Mouse (Mus musculus) retina, embryonic 14.5 days (tissue): Measurements from ENCODE around the gene Terf2ip.

Experiments used
- DNase-seq: peaks from one replicate; pipeline ENCODE4 v3.0.0-alpha.2; 2015; ENCODE audit warnings: low spot score

The Terf2ip gene

GRCm38 (mm10) chr8:112010997-112011815 lies at the start of gene Terf2ip, which contains the start of gene Kars:
Terf2ip (plus strand) TSS chr8:112011398.
Kars (minus strand) TSS chr8:112011323.
- DNase-seq, result peak; percentile 97

DNA sequence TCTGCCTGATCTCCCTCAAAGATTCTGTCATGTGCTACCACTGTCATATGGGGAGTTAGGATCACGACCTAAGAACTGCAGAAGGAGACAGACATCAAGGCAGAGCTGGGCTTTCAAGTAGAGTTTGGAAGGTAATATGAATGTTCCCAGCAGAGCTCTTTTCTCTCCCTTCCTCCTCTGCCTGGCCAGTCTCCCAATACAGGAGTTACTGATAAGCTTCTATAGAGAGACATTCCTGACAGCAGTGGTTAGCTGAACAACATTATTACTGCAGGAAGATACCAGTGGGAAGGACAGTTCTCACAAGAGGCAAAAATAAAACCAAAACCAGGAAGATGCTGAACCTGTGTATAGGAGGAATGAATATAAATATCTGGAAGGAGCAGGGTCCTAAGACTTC lies 48.6 kb upstream of the Terf2ip start:
- DNase-seq, result no peak

GRCm38 (mm10) chr8:111963091-111963490 lies 48.1 kb upstream of the Terf2ip start:
- no peak for DNase-seq

- no peak for DNase-seq
Observed at GRCm38 (mm10) chr8:111963546-111963945, 47.7 kb upstream of the Terf2ip start.

DNA sequence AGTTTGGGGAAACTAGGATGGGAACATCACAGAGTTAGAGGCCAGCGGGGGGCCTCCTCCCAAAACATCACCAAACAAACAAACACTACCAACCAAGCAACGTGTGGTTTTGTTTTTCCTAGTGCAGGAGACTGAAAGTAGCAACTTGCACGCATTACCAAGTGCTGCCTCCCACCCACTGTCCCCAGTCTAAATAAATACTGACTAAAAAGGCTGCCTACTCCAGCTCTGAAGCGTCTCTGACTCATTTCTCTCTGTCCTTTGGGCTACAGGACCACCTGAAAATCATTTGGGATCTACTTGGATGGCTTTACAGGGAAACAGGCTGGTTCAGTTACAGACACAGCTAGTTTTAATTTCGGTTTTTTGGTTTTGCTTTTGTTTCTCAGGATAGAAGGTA lies 46.8 kb upstream of the Terf2ip start:
- DNase-seq, result no peak

- DNase-seq, result no peak
Observed at GRCm38 (mm10) chr8:111964849-111965561, 46.2 kb upstream of the Terf2ip start.

GRCm38 (mm10) chr8:111967246-111967870 lies 43.8 kb upstream of the Terf2ip start:
- no peak for DNase-seq

DNA sequence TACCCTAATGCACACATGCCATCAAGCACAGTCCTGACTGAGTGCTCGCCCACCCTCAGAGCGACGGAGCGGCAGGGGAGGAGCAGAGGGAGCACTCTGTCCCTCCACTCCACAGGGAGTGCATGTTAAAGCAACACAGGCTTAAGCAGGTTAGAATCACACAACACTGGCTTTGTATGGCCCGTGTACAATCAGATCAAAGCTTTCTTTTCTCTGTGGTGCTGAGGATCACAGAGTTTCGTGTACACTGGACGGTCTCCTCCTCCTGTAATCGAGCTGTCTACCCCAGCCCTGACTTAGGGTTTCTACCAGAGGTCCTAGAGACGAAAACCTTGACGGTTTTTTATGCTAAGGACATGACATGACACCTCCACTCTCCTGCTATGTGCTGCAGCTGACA lies 42.7 kb upstream of the Terf2ip start:
- DNase-seq, result no peak

- DNase-seq, result no peak
Observed at GRCm38 (mm10) chr8:111968991-111969390, 42.2 kb upstream of the Terf2ip start.

DNA sequence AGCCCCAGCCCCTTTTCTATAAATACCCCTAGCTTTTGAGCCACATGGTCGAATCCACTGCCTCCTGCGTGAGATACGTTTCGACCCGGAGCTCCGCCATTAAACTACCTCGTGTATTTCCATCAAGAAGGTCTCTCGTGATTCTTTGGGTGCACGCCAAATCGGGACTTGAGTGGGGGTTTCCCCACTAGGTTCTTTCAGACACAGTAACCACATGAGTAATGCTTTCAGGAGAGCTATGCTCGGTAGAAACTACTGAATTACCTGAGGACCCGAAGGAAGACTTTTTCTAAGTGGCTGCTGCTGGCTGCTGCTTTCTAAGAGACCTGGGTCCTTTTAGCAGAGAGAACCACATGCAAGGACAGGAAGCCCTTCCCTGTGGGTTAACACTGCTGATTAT lies 37.1 kb upstream of the Terf2ip start:
- DNase-seq, result no peak

- no peak for DNase-seq
Observed at GRCm38 (mm10) chr8:111975706-111976105, 35.5 kb upstream of the Terf2ip start.

DNA sequence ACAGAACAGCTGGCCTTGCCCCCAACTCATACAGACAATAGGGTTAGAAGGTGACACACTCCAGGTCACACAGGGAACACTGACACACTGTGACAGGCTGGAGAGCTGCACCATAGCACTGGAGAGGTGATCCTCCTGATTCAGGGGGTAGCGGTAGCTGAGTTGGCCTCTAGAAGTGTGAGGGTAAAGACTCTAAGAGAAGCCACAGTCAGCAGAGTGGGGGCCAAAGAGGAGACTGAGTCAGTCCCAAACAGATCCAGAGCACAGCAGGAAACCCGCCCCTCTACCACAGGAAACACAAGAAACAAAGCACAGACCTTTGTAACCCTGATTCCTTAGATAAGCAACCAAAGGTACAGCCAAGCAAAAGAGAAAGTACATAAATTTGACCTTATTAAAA lies 34.9 kb upstream of the Terf2ip start:
- no peak for DNase-seq

- DNase-seq, result no peak
Observed at GRCm38 (mm10) chr8:111978147-111978546, 33.1 kb upstream of the Terf2ip start.

GRCm38 (mm10) chr8:111982116-111982515 lies 29.1 kb upstream of the Terf2ip start:
- no peak for DNase-seq

DNA sequence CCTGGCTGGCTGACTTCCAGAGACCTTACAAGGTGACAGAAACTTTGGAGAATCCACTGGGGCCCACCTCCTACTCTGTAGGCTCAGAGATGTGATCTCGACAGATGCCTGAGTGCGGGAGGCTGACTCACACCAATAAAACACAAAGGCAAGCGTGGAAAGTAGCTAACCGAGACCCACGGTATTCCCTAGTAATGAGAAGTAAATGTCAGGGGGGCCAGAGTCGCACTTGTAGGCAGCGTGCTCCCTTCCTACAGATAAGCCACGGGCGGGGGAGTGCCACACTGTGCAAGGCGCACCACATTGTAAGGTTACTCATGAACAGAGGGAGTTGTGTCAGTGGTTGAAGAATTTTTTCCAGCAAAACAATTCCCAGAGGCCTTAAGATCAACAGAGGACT lies 26.7 kb upstream of the Terf2ip start:
- no peak for DNase-seq

GRCm38 (mm10) chr8:111989911-111990310 lies 21.3 kb upstream of the Terf2ip start:
- DNase-seq, result peak; percentile 92

- DNase-seq, result no peak
Observed at GRCm38 (mm10) chr8:111991278-111991677, 19.9 kb upstream of the Terf2ip start.

DNA sequence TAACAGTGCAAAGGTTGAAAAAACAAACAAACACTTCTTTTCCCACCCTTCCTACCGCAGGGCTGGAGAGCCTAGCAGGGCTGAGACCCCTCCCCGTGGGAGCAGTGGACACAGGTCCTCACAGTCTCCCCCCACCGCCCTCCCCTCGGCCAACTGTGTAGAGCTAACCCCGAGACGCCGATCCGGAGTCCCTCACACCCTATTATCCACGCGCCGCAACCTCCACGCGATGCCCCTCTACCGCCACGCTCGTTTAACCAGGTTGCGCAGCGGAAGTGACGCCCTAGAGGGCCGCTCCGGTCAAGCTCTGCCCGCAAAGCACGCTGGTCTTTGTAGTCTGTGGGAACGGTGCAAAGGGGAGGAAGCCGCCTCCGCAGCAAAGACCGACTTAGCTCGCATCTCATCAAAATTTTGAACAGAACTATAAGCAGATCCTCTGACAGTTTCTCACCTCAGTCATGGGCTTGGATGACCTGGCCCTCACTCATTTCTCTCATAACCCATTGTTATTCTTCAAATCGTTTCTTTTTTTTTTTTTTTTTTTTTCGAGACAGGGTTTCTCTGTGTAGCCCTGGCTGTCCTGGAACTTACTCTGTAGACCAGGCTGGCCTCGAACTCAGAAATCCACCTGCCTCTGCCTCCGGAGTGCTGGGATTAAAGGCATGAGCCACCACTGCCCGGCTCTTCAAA lies 19.0 kb upstream of the Terf2ip start, which contains the start of gene Adat1:
Gene Adat1, minus strand, starts transcription at position 290 of the 690 bp plus-strand sequence.
- peak; percentile 92 for DNase-seq

DNA sequence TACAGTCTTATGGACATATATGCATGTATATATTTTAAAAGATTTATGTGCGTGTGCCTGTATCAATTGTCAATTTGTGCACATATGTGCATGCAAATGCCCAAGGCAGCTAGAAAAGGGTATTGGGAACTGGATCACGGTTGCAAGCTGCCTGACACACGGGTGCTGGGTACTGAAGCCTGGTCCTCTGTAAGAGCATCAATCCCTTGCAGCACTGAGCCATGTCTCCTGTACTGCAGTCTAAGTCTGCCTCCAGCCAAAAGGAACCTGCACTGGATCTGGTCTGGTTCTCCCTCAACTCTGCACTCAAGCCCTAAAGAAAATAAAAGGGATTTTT lies 18.5 kb upstream of the Terf2ip start:
- DNase-seq, result no peak

- DNase-seq, result no peak
Observed at GRCm38 (mm10) chr8:112004754-112005153, 6.4 kb upstream of the Terf2ip start.

- DNase-seq, result no peak
Observed at GRCm38 (mm10) chr8:112005601-112006000, 5.6 kb upstream of the Terf2ip start.

GRCm38 (mm10) chr8:112007669-112008068 lies 3.5 kb upstream of the Terf2ip start:
- no peak for DNase-seq
